Mouse (Mus musculus): ENCODE data around the gene Cdc20. TPM values are rescaled to one million over a fixed set of nuclear protein-coding genes. Genes with fewer than 3 reads are reported as not detected.

Gene Cdc20
- total RNA-seq, 2 experiments from 2014 or later: 4.7 to 6.0 TPM

- intact Hi-C loops (cut with DNase I; ENCODE audit: low total_unique reads): no loop called here
- no peak for DNase-seq
Observed at GRCm38 (mm10) chr4:118424541-118425160, 12.5 kb downstream of the Cdc20 start.

- intact Hi-C loops (cut with DNase I; ENCODE audit: low total_unique reads): no loop called here
- DNase-seq: no peak
Observed at GRCm38 (mm10) chr4:118421384-118421783, 15.8 kb downstream of the Cdc20 start.

- intact Hi-C loops (cut with DNase I; ENCODE audit: low total_unique reads): no loop called here
- no peak for DNase-seq
Observed at GRCm38 (mm10) chr4:118417112-118417797, 19.9 kb downstream of the Cdc20 start.

GRCm38 (mm10) chr4:118416329-118416728, 20.8 kb downstream of the Cdc20 start:
- no peak for DNase-seq
- intact Hi-C loops (cut with DNase I; ENCODE audit: low total_unique reads): no loop called here

GRCm38 (mm10) chr4:118415779-118416178, 21.4 kb downstream of the Cdc20 start:
- DNase-seq: no peak
- intact Hi-C loops (cut with DNase I; ENCODE audit: low total_unique reads): no loop called here

GRCm38 (mm10) chr4:118413553-118413952, 23.6 kb downstream of the Cdc20 start:
- no peak for DNase-seq
- intact Hi-C loops (cut with DNase I; ENCODE audit: low total_unique reads): loop anchor here (5.0 kb wide), 1 partner anchor 159 kb away; no protein-coding TSS in a partner anchor

- intact Hi-C loops (cut with DNase I; ENCODE audit: low total_unique reads): loop anchor here (5.0 kb wide), 1 partner anchor 161 kb away; no protein-coding TSS in a partner anchor
- no peak for DNase-seq
Observed at GRCm38 (mm10) chr4:118410871-118411270, 26.3 kb downstream of the Cdc20 start.

- intact Hi-C loops (cut with DNase I; ENCODE audit: low total_unique reads): no loop called here
- peak; percentile 88 for DNase-seq
Observed at GRCm38 (mm10) chr4:118409142-118409900, 27.8 kb downstream of the Cdc20 start, which contains the start of the genes Szt2 and Med8. Gene Szt2, minus strand, starts transcription at chr4:118409273. Gene Med8, plus strand, starts transcription at chr4:118409337.

GRCm38 (mm10) chr4:118402701-118403100, 34.5 kb downstream of the Cdc20 start:
- intact Hi-C loops (cut with DNase I; ENCODE audit: low total_unique reads): no loop called here

GRCm38 (mm10) chr4:118401918-118402317, 35.2 kb downstream of the Cdc20 start:
- intact Hi-C loops (cut with DNase I; ENCODE audit: low total_unique reads): no loop called here
- no peak for DNase-seq

More at GRCm38 (mm10) chr4:118402701-118403100, 34.5 kb downstream of the Cdc20 start:
- no peak for DNase-seq

GRCm38 (mm10) chr4:118401421-118401820, 35.7 kb downstream of the Cdc20 start:
- no peak for DNase-seq
- intact Hi-C loops (cut with DNase I; ENCODE audit: low total_unique reads): no loop called here

- DNase-seq: no peak
- intact Hi-C loops (cut with DNase I; ENCODE audit: low total_unique reads): no loop called here
Observed at GRCm38 (mm10) chr4:118398400-118398799, 38.8 kb downstream of the Cdc20 start.

- intact Hi-C loops (cut with DNase I; ENCODE audit: low total_unique reads): no loop called here
- DNase-seq: no peak
Observed at GRCm38 (mm10) chr4:118396433-118396832, 40.7 kb downstream of the Cdc20 start.

- intact Hi-C loops (cut with DNase I; ENCODE audit: low total_unique reads): no loop called here
- DNase-seq: no peak
Observed at GRCm38 (mm10) chr4:118395289-118395688, 41.9 kb downstream of the Cdc20 start.

- intact Hi-C loops (cut with DNase I; ENCODE audit: low total_unique reads): no loop called here
- no peak for DNase-seq
Observed at GRCm38 (mm10) chr4:118394505-118394904, 42.6 kb downstream of the Cdc20 start.

- no peak for DNase-seq
- intact Hi-C loops (cut with DNase I; ENCODE audit: low total_unique reads): no loop called here
Observed at GRCm38 (mm10) chr4:118390146-118390545, 47.0 kb downstream of the Cdc20 start.

- intact Hi-C loops (cut with DNase I; ENCODE audit: low total_unique reads): no loop called here
- DNase-seq: peak; percentile 5
Observed at GRCm38 (mm10) chr4:118387316-118387715, 49.8 kb downstream of the Cdc20 start.

GRCm38 (mm10) chr4:118383271-118383670, 53.9 kb downstream of the Cdc20 start:
- intact Hi-C loops (cut with DNase I; ENCODE audit: low total_unique reads): no loop called here
- DNase-seq: no peak
